27 mouse cellular contexts compared by ENCODE assay signal in genomic region chr8:79649569-79649968, GRCm38 (mm10). TPM values are rescaled to one million over a fixed set of nuclear protein-coding genes. Genes with fewer than 3 reads are reported as not detected.
A peak's percentile ranks its signal among the peaks of the same experiment; 100 is the strongest.
DNase-seq lines count a peak whose midpoint lies in the region; ATAC-seq and TF ChIP-seq lines count a peak whose summit lies in the region.
"Had no signal": no experiment of that assay in that cellular context is flagged by ENCODE, and none has a peak within 500 bp of the region (broad histone marks: within the 10 kb centered on the region; RNA-seq: fewer than 3 reads in every experiment).

No protein-coding gene starts in this region.

- H3K4me3 ChIP-seq in heart, postnatal 0 days (ENCODE audit: low read depth, low read length) = no peak overlapping the region
- no peak overlapping the region for H3K4me3 ChIP-seq in lung, postnatal 0 days (ENCODE audit: low read depth, low read length)
- no peak overlapping the region for H3K4me3 ChIP-seq in lung, adult 2 months (replicated peaks; ENCODE audit: extremely low read depth, low read depth, low read length)
- no peak overlapping the region for H3K4me3 ChIP-seq in thymus, adult 2 months (ENCODE audit: control insufficient read depth, insufficient read depth, low read length)
- H3K4me3 ChIP-seq: embryonic facial prominence, embryonic 12.5 days; embryonic facial prominence, embryonic 15.5 days; gastrocnemius, adult 2 months; heart, embryonic 12.5 days; hindbrain, embryonic 10.5 days; hindbrain, embryonic 13.5 days had no signal

- no peak for DNase-seq in heart, postnatal 0 days (ENCODE audit: low spot score)
- no peak for DNase-seq in heart, postnatal 25 days (ENCODE audit: low spot score)
- DNase-seq in lung, postnatal 0 days (ENCODE audit: low spot score) = peak; percentile 58
- DNase-seq in lung, adult 2 months = no peak
- DNase-seq in thymus, adult 2 months = no peak
- DNase-seq in thymus, postnatal 0 days (ENCODE audit: low spot score) = no peak
- DNase-seq: adrenal gland, adult 2 months; adrenal gland, postnatal 14 days; B cell, adult 2 months; cerebellum, adult 11 months; cerebellum, adult 2 months; cerebellum, adult 9-11 months; forebrain, postnatal 0 days; gastrocnemius, adult 2 months; gastrocnemius, postnatal 14 days; heart, adult 11 months; heart, postnatal 36 days had no signal

- intact Hi-C loops in heart, postnatal 25 days (cut with DNase I) = no loop called here

- no peak overlapping the region for H3K9ac ChIP-seq in heart, postnatal 0 days (replicated peaks; ENCODE audit: low read depth, low read length)
- no peak overlapping the region for H3K9ac ChIP-seq in lung, postnatal 0 days (replicated peaks; ENCODE audit: low read depth)
- H3K9ac ChIP-seq: embryonic facial prominence, embryonic 12.5 days; embryonic facial prominence, embryonic 15.5 days; forebrain, postnatal 0 days; heart, embryonic 12.5 days; hindbrain, embryonic 13.5 days had no signal

- no peak for TF ChIP-seq CTCF in heart, postnatal 0 days (IDR thresholded peaks at IDR 0.05; ENCODE audit: low read depth)
- TF ChIP-seq CTCF in lung, postnatal 0 days (IDR thresholded peaks at IDR 0.05) = no peak
- TF ChIP-seq CTCF in lung, adult 2 months (IDR thresholded peaks at IDR 0.05; ENCODE audit: insufficient read depth, low read length) = no peak
- no peak for TF ChIP-seq CTCF in thymus, adult 2 months (IDR thresholded peaks at IDR 0.05; ENCODE audit: borderline replicate concordance, control insufficient read depth, extremely low read depth, insufficient read depth, low read length, poor library complexity)

- no peaks in the 10 kb centered on the region for H3K9me3 ChIP-seq in heart, postnatal 0 days (replicated peaks; ENCODE audit: control insufficient read depth, low read length)
- no peaks in the 10 kb centered on the region for H3K9me3 ChIP-seq in lung, postnatal 0 days (ENCODE audit: low read length)
- H3K9me3 ChIP-seq: embryonic facial prominence, embryonic 12.5 days; embryonic facial prominence, embryonic 15.5 days; G1E; heart, embryonic 12.5 days; hindbrain, embryonic 10.5 days; hindbrain, embryonic 13.5 days had no signal

- WGBS in heart, postnatal 0 days = 86% methylated on average over 4 of the region's 4 CpGs
- WGBS in lung, postnatal 0 days = 56% methylated on average over 4 of the region's 4 CpGs
- WGBS in lung, adult 2 months = 63% methylated on average over 4 of the region's 4 CpGs
- 95% methylated on average over 4 of the region's 4 CpGs for WGBS in thymus, adult 2 months

- no peaks in the 10 kb centered on the region for H3K4me1 ChIP-seq in heart, postnatal 0 days (ENCODE audit: control insufficient read depth, insufficient read depth)
- no peaks in the 10 kb centered on the region for H3K4me1 ChIP-seq in lung, postnatal 0 days (ENCODE audit: insufficient read depth, low read depth, low read length)
- H3K4me1 ChIP-seq in lung, adult 2 months (ENCODE audit: control insufficient read depth, insufficient read depth, low read length) = no peaks in the 10 kb centered on the region; the same call in 1 of the 2 replicates
- H3K4me1 ChIP-seq in thymus, adult 2 months (replicated peaks; ENCODE audit: control insufficient read depth, insufficient read depth, low read length) = peaks cover 3% of the 10 kb centered on the region; the same call in 1 of the 2 replicates
- H3K4me1 ChIP-seq: embryonic facial prominence, embryonic 12.5 days; embryonic facial prominence, embryonic 15.5 days; hindbrain, embryonic 10.5 days; hindbrain, embryonic 13.5 days had no signal

- no peak for TF ChIP-seq POLR2A in lung, adult 2 months (IDR thresholded peaks at IDR 0.05; ENCODE audit: borderline replicate concordance, extremely low read depth, low read depth, low read length)
- TF ChIP-seq POLR2A in thymus, adult 2 months (IDR thresholded peaks at IDR 0.05; ENCODE audit: control insufficient read depth, extremely low read depth, insufficient read depth, low read length, poor library complexity) = no peak

- H3K4me2 ChIP-seq in heart, postnatal 0 days (ENCODE audit: low read depth, low read length) = no peak overlapping the region
- H3K4me2 ChIP-seq in lung, postnatal 0 days (replicated peaks; ENCODE audit: low read depth, low read length) = no peak overlapping the region
- H3K4me2 ChIP-seq: embryonic facial prominence, embryonic 12.5 days; embryonic facial prominence, embryonic 15.5 days; heart, embryonic 12.5 days; hindbrain, embryonic 13.5 days had no signal

- no peak for ATAC-seq in heart, postnatal 0 days (ENCODE audit: insufficient read depth, low read depth)
- ATAC-seq in lung, postnatal 0 days = peak; percentile 82
- ATAC-seq: forebrain, embryonic 14.5 days; forebrain, postnatal 0 days; hindbrain, embryonic 16.5 days; Patski had no signal

- H3K27ac ChIP-seq in heart, postnatal 0 days (ENCODE audit: low read depth) = peak overlapping the region; percentile 25; the same call in 1 of the 2 replicates
- peak overlapping the region; percentile 58 for H3K27ac ChIP-seq in lung, postnatal 0 days (ENCODE audit: low read length)
- H3K27ac ChIP-seq in thymus, adult 2 months (ENCODE audit: control insufficient read depth, insufficient read depth, low read length) = 0 out of 2 replicates have a peak overlapping the region, but pooled peaks have one; percentile 41
- H3K27ac ChIP-seq: embryonic facial prominence, embryonic 12.5 days; embryonic facial prominence, embryonic 15.5 days; gastrocnemius, adult 2 months; hindbrain, embryonic 10.5 days; hindbrain, embryonic 13.5 days had no signal

- no peaks in the 10 kb centered on the region for H3K27me3 ChIP-seq in heart, postnatal 0 days (ENCODE audit: control insufficient read depth, insufficient read depth, low read length)
- no peaks in the 10 kb centered on the region for H3K27me3 ChIP-seq in lung, postnatal 0 days (replicated peaks; ENCODE audit: insufficient read depth, low read length)
- no peaks in the 10 kb centered on the region for H3K27me3 ChIP-seq in thymus, adult 2 months (ENCODE audit: control insufficient read depth, insufficient read depth, low read length)
- H3K27me3 ChIP-seq: CH12.LX; embryonic facial prominence, embryonic 12.5 days; embryonic facial prominence, embryonic 15.5 days; heart, embryonic 12.5 days; hindbrain, embryonic 13.5 days; Patski had no signal

- peaks cover 47% of the 10 kb centered on the region for H3K36me3 ChIP-seq in heart, postnatal 0 days (replicated peaks; ENCODE audit: control insufficient read depth, insufficient read depth, low read length)
- H3K36me3 ChIP-seq in lung, postnatal 0 days (ENCODE audit: insufficient read depth, low read length) = peaks cover 4% of the 10 kb centered on the region; the same call in 1 of the 2 replicates
- H3K36me3 ChIP-seq in thymus, adult 2 months (ENCODE audit: control insufficient read depth, insufficient read depth, low read length) = peaks cover 13% of the 10 kb centered on the region

- no peak for TF ChIP-seq EP300 in heart, postnatal 0 days (IDR thresholded peaks at IDR 0.05; ENCODE audit: low read depth)
- TF ChIP-seq EP300 in lung, postnatal 0 days (IDR thresholded peaks at IDR 0.05) = no peak

RNA-seq across cellular contexts. Expression of gene Otud4, which starts 10.2 kb away (rescaled TPM):
- 30.3 and 32.7 TPM in 2 replicates for total RNA-seq in heart, postnatal 0 days (2014; rRNA removed; ENCODE audit: low replicate concordance)
- polyA plus RNA-seq in heart, postnatal 0 days (2015; fragmentation: Nextera tagmentation; extraction: Ambion mirVana) = 8.4 and 8.8 TPM in 2 replicates
- 10 to 100 TPM; 39.7 to 52.2 TPM for total RNA-seq in heart, postnatal 25 days (2021)
- polyA plus RNA-seq in lung, postnatal 0 days (2015; fragmentation: Nextera tagmentation; extraction: Ambion mirVana) = 8.0 and 8.7 TPM in 2 replicates
- 23.1 and 28.0 TPM in 2 replicates for polyA plus RNA-seq in lung, adult 2 months (2012; rRNA removed)
- polyA plus RNA-seq in thymus, adult 2 months (2012; rRNA removed) = 55.1 and 57.4 TPM in 2 replicates
- 12.1 and 13.8 TPM in 2 replicates for polyA plus RNA-seq in thymus, postnatal 0 days (2015; fragmentation: Nextera tagmentation; extraction: Ambion mirVana)
